Mouse (Mus musculus) liver, adult (tissue): ENCODE measurements around the gene Il18.

Experiments
- GATA4 ChIP-seq: IDR thresholded peaks from 2 replicates; pipeline ENCODE4 v1.6.1; 2014; ENCODE audit warnings: mild to moderate bottlenecking, low read length; ENCODE audit not compliant: insufficient replicate concordance

Gene Il18

DNA sequence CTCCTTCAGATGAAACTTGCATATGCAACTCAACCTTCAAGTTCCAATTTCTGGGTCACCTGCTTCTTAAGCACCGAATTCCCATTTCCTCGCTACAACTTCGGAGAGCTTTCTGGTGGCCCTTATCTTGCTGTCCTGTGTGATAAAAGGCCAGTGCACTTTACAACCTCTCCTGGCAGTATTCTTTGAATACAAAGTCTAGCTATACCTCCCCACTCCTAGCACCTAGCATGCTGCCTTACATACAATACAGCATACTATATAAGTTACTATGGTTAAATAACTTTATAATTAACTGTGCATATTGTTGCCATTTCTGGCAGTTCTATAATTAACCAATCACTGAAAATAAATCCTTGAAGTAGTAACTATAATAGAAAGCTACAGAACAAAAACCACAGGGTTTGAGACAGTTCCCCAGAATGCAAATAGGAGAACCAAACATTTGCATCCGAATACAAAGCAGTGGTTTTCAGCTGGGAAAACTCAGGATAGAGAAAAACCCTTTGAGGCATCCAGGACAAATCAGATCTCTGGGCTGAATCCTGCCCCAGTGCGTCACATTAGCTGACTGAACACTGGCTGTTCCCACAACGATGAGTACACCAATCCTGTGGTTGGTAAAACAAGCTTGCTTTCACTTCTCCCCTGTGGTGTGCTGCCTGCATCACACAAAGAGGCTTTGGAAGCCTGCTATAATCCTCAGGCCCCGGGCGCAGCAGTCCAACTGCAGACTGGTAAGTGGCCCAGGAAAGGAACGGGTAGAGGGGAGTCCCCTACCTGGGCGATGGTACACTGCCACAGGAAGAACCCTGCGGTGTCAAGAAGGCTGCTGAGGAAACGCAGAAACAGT is at the start of gene Il18:
Gene Il18 (plus strand): TSS at position 587 of the 853 bp plus-strand sequence.
- TF ChIP-seq GATA4, result no peak

GRCm38 (mm10) chr9:50505405-50505804 is 49.2 kb upstream of the Il18 start:
- TF ChIP-seq GATA4, result no peak

DNA sequence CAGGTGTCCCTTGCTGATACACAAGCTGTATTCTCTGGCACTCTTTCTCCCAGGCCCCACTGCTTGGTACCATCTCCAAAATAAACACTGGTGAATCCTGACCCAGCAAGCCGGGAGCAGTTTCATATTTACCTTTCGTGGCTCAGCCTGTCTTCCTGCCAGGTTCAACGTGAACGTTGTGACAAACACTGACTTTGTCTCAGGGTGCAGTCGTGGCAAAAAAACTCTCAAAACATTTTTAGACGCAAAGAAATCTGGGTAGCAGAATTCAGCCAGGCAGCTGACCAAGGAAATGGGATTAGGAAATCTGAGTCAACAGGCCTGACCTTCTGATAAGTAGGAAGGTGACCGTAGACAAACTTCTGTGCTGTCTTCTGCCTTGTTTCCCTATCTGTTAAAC is 47.1 kb upstream of the Il18 start:
- peak; percentile 87 for TF ChIP-seq GATA4

DNA sequence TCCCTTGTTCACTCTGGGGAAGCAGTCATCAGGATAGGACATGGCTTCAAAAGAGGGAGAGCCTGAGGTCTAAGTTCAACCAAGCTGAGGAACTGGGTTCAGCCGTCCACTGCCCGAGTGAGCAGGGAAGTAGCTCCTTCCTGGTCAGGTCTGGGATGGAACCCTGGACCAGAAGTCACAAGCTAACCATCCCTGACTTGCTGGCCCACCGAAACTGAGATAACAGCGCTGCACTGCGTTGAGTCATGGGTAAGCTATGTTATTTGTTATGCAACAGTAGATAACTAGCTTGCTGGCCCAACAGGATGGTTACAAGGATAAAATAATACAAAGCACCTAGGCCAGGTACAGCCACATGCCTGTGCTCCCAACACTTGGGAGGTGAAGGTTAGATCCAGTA is 39.2 kb upstream of the Il18 start:
- TF ChIP-seq GATA4, result no peak

DNA sequence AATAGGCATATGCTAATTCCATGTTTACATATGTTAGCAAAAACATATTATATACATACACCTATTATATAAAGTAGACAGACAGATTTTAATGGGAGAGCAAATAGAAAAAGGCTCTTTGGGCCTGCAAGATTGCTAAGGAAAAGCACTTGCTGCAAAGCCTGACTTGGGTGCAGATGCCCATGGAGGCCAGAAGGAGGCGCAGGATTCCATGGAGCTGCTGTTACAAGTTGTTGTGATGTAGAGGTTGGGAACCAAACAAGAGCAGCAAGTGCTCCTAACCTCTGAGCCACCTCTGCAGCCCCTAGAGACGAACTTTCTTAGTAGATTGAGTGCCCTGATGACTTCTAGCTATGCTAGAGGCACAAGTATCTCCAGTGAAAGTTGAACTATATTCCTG is 35.8 kb upstream of the Il18 start:
- TF ChIP-seq GATA4, result no peak

DNA sequence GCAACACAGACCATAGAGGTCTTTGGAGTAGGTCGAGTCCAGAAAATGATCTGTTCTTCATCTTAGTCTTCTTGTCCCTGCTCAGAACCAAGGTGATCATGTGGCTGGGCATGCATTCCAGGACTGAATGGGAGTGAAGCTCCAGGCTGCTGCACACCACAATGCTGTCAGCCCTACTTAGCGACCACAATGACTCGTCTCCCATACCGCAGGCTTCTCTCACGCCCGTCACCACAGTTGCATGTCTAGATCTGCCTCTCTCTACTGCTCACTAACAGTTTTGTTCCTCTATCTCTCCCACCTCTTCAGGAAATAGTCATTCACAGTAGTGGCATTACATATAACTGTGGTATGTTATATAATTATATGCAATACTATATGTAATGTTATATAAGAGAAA is 33.9 kb upstream of the Il18 start:
- no peak for TF ChIP-seq GATA4

DNA sequence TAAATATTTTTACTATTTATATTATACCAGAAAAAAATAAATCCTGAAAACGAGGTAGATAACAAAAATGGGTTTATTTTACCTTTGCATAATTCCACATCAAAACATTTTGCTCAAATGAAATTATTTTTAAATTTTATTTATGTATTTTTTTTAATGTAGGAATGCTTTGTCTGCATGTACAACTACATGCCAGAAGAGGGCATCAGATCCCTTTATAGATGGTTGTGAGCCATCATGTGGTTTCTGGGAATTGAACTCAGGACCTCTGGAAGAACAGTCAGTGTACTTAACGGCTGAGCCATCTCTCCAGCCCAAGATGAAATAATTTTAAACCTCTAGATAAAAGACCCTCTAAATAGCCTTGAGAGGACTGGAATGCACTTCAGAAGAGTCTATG is 33.1 kb upstream of the Il18 start:
- no peak for TF ChIP-seq GATA4

DNA sequence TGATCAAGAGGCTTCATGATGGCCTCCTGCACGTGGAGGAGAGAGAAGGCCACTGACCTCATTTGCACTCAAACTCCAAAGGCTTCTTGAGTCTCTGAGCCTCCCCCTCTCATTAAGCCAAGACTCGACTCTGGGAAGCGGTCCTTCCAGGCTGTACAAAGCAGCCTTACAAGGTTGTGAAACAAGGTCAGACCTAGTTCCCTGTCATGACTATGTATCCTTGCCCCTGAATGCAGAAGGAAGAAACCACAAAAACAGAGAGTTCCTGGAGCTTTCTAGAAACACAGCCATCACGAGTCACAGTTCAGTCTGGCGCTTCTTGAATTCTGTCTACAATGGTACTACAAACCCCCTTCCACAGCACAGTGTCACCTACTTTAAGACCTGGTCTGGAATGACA is 32.1 kb upstream of the Il18 start:
- TF ChIP-seq GATA4, result no peak

DNA sequence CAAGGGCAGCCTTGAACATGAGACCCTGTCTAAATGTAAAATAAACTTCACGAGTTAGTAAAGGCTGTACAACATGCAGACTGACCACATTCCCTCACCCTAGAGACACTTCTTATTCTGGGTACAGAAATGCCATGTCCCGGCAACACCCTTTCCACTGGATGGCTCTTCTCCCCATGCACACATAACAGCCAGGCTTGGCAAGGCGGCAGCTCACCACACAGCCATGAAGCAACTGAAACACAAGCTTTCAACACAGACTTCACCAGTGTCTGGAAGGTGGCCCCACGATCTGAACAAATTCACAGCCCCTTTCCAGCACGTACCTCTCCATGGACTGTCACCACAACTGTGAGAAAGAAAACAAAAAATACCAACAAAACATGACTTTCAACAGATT is 29.7 kb upstream of the Il18 start:
- no peak for TF ChIP-seq GATA4

- TF ChIP-seq GATA4, result no peak
These were observed 29.0 kb upstream of the Il18 start for GRCm38 (mm10) chr9:50525585-50525984.

- TF ChIP-seq GATA4, result no peak
These were observed 26.8 kb upstream of the Il18 start for GRCm38 (mm10) chr9:50527860-50528259.

DNA sequence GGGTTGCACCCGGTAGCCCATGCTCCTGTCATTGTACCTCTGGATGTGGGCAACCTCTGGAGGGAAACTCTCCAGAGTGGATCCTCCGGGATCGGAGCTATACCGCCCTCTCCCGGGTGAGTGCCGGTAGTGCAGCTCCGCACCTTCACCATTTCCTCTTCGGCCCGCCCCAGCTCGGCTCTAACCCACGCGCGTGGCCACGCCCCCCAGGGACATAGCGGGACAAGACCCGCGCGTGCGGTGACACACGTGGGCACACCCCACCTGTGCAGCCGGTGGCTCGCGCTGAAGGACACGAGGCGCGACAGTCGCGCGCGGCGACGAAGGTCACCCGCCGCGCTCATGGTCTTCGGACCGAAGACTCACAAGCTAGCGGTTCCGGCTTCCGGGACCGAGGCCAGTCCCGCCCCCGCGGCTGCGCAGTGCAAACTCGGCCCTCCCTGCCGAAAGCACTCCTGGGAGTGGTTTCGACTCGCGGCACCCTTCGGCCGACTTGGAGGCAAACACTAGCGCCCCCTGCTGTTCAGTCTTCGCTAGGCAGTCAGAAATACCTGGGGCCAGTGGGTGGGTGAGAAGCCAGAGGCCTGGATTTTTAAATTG is 26.2 kb upstream of the Il18 start, which contains the start of gene Pts:
Gene Pts (minus strand): TSS at position 432 of the 600 bp plus-strand sequence.
- no peak for TF ChIP-seq GATA4

GRCm38 (mm10) chr9:50530890-50531289 is 23.7 kb upstream of the Il18 start:
- no peak for TF ChIP-seq GATA4

DNA sequence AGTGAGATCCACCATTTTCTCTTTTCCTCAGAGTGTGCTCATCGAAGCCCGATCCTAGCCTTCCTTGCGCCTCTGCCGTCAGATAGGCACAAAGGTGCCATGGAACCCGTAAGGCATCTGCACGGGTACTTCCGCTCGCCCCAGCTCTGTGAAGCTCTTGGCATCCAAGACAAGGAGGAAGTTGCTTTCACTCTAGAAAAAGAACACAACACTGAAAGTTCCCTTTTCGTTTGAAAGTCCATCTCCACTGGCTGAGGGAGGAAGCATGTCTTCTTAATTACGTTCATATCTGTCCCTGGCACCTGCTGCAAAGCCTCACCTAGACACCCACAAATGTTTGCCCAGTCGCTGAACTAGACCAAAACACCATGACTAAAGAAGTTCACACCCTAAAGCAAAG is 21.3 kb upstream of the Il18 start:
- no peak for TF ChIP-seq GATA4

DNA sequence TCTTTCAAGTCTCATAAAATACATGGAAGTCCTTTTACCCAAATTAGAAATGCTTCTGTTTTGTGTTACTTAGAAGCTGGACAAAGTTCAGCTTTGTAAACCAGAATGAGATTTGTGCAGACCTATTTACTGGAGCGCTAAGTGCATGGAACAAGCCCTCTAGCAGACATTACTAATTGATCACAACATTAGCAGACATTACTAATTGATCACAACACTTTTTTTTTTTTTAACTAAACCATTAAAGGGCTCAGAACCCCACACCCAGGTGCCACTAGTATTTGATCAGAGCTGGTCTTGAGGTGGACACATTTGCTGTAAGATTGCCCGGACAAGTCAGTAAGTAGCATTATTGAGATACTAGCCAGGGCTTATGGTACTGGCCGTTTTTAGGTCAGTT is 20.8 kb upstream of the Il18 start:
- TF ChIP-seq GATA4, result no peak

- no peak for TF ChIP-seq GATA4
These were observed 18.7 kb upstream of the Il18 start for GRCm38 (mm10) chr9:50535930-50536329.

DNA sequence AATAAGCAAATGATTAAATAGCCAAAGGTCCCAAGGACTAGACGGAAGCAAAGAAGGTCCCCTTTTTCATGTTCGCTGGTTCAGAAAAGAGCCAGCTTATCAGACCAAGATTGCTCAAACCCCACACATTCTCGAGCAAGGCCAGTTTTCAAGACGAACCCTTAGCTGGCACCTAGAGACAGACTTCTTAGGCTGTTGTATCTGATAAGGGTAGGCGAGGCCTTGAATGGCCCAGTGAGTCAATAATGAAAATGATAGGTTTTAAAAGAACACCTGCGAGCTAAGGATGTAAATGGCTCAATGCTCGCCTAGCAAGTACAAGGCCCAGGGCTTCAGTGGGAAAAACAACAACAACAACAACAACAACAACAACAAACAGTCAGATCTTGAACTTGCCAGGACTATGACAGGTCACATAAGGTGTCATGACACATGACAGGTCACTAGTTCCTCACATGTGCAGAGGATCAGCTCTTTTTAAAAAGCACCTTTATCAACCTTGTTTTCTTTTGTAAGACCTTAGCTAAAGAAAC is 18.0 kb upstream of the Il18 start:
- TF ChIP-seq GATA4, result no peak

GRCm38 (mm10) chr9:50537295-50537694 is 17.3 kb upstream of the Il18 start:
- TF ChIP-seq GATA4, result no peak
